Mouse (Mus musculus) urinary bladder, adult 2 months (tissue): ENCODE data around the gene Setd5. TPM values are rescaled to one million over a fixed set of nuclear protein-coding genes. Genes with fewer than 3 reads are reported as not detected.

Experiments used
- DNase-seq: peaks from one replicate; pipeline ENCODE4 v3.0.0; 2022; ENCODE audit warnings: low spot score
- polyA plus RNA-seq: library from polyadenylated mRNA; depleted of rRNA; stranded (reverse); fragments of >200 nt; gene quantifications from 2 replicates; pipeline ENCODE4 v1.2.3, GENCODE M21; 2012; rRNA removed

Gene Setd5
- polyA plus RNA-seq, 1 experiment: 41.4 TPM

- no peak for DNase-seq
Observed at GRCm38 (mm10) chr6:113184866-113185525, 107.8 kb downstream of the Setd5 start.

DNA sequence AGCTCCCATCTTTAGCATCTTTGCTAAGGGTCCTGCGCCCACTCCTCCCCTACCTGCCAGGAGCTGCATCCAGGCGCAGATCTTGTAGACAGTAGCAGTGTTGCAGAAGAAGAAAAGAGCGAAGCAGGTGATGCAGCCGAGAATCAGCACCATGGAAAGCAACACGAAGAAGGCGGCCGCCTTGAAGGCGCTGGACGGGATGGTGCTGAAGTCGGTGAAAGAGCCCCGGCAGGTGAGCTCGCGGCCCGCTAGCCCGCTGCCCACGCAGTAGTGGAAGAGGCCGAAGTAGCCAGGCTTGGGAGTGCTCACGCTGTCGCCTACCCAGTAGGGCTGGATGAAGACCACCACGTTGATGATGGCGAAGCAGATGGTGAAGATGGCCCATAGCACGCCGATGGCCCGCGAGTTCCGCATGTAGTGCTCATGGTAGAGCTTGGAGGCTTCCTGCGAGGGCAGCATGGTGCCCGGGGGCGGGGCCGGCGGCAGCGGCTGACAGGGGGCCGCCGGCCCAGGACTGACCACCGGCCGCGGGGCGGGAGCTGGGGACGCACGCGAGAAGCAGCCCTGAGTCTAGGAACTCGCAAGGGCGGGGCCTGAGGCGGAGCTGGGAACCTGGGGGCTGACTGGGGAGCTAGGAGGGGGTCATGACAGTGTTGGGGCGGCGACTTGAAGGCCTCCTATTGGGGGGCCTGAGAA lies 116.7 kb downstream of the Setd5 start:
- DNase-seq: no peak

DNA sequence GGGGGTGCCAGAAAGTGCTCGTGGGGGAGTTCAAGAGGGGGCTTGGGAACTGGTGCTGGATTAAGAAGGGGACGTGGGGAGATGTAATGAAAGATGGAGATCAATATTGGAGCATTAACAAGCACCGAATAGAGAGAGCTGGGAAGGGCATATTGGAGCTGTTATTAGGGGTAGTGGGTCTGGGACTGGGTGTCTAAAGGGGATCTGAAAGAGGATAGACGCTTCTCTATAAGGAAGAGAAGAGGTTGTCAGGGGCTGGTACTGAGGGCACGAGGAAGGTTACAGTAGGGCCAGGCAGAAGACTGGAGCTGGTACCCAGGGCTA lies 117.3 kb downstream of the Setd5 start:
- no peak for DNase-seq

DNA sequence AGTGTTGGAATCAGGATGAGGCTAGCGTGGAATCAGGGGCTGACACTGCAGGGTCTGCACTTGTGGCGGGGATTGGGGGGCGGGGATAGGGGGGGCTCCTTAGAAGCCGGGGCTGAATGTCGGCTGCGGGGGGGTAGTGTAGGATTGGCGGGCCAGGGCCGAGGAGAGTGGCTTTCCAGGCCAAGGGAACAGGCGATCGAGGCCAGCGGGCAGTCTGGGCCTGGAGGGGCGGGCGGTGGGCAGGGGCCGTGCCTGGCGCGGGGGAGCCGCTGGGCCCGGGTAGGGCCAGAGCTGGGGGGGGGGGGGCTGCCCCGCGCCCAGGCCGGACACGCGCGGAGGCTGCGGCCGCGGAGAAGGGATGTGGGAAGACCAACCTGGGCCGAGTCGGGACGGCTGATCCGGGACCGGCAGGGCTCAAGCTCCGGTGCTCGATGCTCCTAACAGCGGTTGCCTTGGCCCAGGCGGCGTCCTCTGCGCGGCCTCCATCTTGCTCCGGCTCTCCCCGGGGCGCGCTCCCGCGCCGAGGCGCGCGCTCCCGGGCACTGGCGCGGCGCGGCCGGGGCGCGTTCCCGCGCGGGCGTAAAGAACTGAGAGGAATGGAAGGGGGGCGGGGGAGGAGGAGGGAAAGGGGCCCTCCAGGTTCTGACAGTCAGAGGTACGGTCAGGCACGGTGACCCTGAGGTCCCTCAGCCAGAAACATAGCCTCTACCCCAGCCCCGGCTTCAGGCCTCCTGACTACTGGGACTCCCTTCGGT lies 117.9 kb downstream of the Setd5 start, which contains the start of gene Lhfpl4:
TSS of gene Lhfpl4 (minus strand) at position 544 of the 755 bp plus-strand sequence.
- no peak for DNase-seq

- DNase-seq: no peak
Observed at GRCm38 (mm10) chr6:113195596-113195992, 118.4 kb downstream of the Setd5 start.

Other genes starting within 250 kb of the Setd5 start
- 2.5 and 3.6 TPM in 2 replicates for gene Srgap3, start 130.1 kb upstream of the Setd5 start, polyA plus RNA-seq
- 25.3 and 27.2 TPM in 2 replicates for gene Thumpd3, start 31.1 kb upstream of the Setd5 start, polyA plus RNA-seq
- 0.22 and 0.35 TPM in 2 replicates for gene Lhfpl4, start 118.0 kb downstream of the Setd5 start, polyA plus RNA-seq
- gene Mtmr14, start 160.5 kb downstream of the Setd5 start, polyA plus RNA-seq: 22.5 and 26.5 TPM in 2 replicates
- 0.03 and 0.18 TPM in 2 replicates for gene Cpne9, start 204.9 kb downstream of the Setd5 start, polyA plus RNA-seq
- gene Brpf1, start 229.8 kb downstream of the Setd5 start, polyA plus RNA-seq: 18.3 and 19.7 TPM in 2 replicates
- gene Ogg1, start 249.6 kb downstream of the Setd5 start, polyA plus RNA-seq: 16.3 and 19.1 TPM in 2 replicates